Mouse (Mus musculus) E14TG2a.4 (cell line): ENCODE results near the gene Farp2.

Experiments used
- CTCF ChIP-seq: conservative IDR thresholded peaks from 2 replicates; pipeline ENCODE4 v1.5.1; 2014; ENCODE audit warnings: low read length
- NANOG ChIP-seq: IDR thresholded peaks from 2 replicates; pipeline ENCODE4 v1.6.1; 2014; ENCODE audit warnings: borderline replicate concordance, low read length, mixed read lengths

- TF ChIP-seq CTCF: no peak
- TF ChIP-seq NANOG: no peak
Observed at GRCm38 (mm10) chr1:93475694-93476093, 36.2 kb upstream of the Farp2 start.
